Mouse (Mus musculus) hindbrain, embryonic 11.5 days (tissue): ENCODE measurements around the gene Cwc22. TPM values are rescaled to one million over a fixed set of nuclear protein-coding genes. Genes with fewer than 3 reads are reported as not detected.

ENCODE experiments used
- ATAC-seq: fragments of 200-750 bp; cut with Nextera tagmentation; 2 replicates; pipeline ENCODE4 v1.8.0; 2017; ENCODE audit warnings: mild to moderate bottlenecking, moderate TSS enrichment, moderate library complexity; ENCODE audit not compliant: low FRiP score
- DNase-seq: peaks from one replicate; pipeline ENCODE4 v3.0.0-alpha.2; 2015; ENCODE audit warnings: low spot score
- H3K27ac ChIP-seq: fragments of 300-500 bp; sonication (generic); 2 replicates; pipeline ENCODE4 v1.5.1; 2014; ENCODE audit warnings: mild to moderate bottlenecking, low read depth, low read length
- H3K27me3 ChIP-seq: fragments of 300-500 bp; sonication (generic); 2 replicates; pipeline ENCODE4 v1.6.1; 2014; ENCODE audit warnings: mild to moderate bottlenecking, low read length, moderate library complexity, mixed read lengths; ENCODE audit not compliant: control insufficient read depth, insufficient read depth
- H3K36me3 ChIP-seq: fragments of 300-500 bp; sonication (generic); 2 replicates; pipeline ENCODE4 v1.6.1; 2014; ENCODE audit warnings: mild to moderate bottlenecking, low read length, moderate library complexity, mixed read lengths; ENCODE audit not compliant: control insufficient read depth, insufficient read depth
- H3K4me1 ChIP-seq: fragments of 300-500 bp; sonication (generic); replicated peaks from 2 replicates; pipeline ENCODE4 v1.6.1; 2014; ENCODE audit warnings: low read length, mixed read lengths; ENCODE audit not compliant: control insufficient read depth, insufficient read depth
- H3K4me2 ChIP-seq: fragments of 300-500 bp; sonication (generic); replicated peaks from 2 replicates; pipeline ENCODE4 v1.6.1; 2014; ENCODE audit warnings: mild to moderate bottlenecking, low read depth, low read length
- H3K4me3 ChIP-seq: fragments of 300-500 bp; sonication (generic); 2 replicates; pipeline ENCODE4 v1.5.1; 2014; ENCODE audit warnings: low read depth, low read length
- H3K9ac ChIP-seq: fragments of 300-500 bp; sonication (generic); 2 replicates; pipeline ENCODE4 v1.6.1; 2014; ENCODE audit warnings: low read depth, low read length
- H3K9me3 ChIP-seq: fragments of 300-500 bp; sonication (generic); 2 replicates; pipeline ENCODE4 v1.6.1; 2016; ENCODE audit warnings: low read length; ENCODE audit not compliant: control insufficient read depth
- WGBS: fragments of 180-500 bp; shearing (Covaris S2); extraction: QIAGEN DNeasy Blood & Tissue Kit; methylation state at CpG from one replicate; pipeline ENCODE4 v1.1.7; 2014; 5-methylcytosine and 5-hydroxymethylcytosine counted together
- polyA plus RNA-seq: library from polyadenylated mRNA; unstranded; fragments of >200 nt; fragmentation: Nextera tagmentation; extraction: Ambion mirVana; gene quantifications from 2 replicates; pipeline ENCODE4 v1.2.1, GENCODE M21; 2014

The Cwc22 gene
- polyA plus RNA-seq, 1 experiment from 2014 or later = 34.8 TPM

DNA sequence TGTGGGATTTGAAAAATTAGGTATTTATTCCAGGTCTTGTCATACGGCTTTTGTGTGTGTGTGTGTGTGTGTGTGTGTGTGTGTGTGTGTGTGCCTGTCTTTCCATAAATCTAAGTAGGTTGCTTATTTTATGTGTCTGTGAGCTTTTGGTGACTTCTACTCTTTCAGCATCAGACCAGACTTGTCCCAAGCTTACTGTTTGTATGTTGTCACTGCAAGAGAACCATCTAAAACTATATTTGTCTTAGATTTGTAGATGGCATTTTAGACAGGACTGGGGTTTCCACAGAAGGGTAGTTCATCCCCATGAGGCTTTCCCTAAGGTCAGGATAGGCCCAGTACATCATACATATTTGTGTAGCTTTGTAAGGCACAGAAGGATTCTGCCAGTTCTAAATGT lies 13.2 kb upstream of the Cwc22 start:
- ATAC-seq (no peak), DNase-seq (no peak)
- Histone ChIP-seq H3K4me2 (no peak overlapping the region), H3K27me3 (no peaks in the 10 kb centered on the region), H3K4me1 (no peaks in the 10 kb centered on the region), H3K9me3 (no peaks in the 10 kb centered on the region), H3K36me3 (no peaks in the 10 kb centered on the region), H3K27ac (no peak overlapping the region), H3K4me3 (no peak overlapping the region), H3K9ac (no peak overlapping the region)
- 88% methylated on average over 1 of the region's 1 CpGs for WGBS

- H3K27me3 ChIP-seq = no peaks in the 10 kb centered on the region
- 86% methylated on average over 6 of the region's 6 CpGs for WGBS
- no peak overlapping the region for H3K4me2 ChIP-seq
- H3K27ac ChIP-seq = no peak overlapping the region
- H3K36me3 ChIP-seq = no peaks in the 10 kb centered on the region
- no peaks in the 10 kb centered on the region for H3K9me3 ChIP-seq
- no peak overlapping the region for H3K4me3 ChIP-seq
- H3K9ac ChIP-seq = no peak overlapping the region
- ATAC-seq = no peak
- DNase-seq = no peak
- no peaks in the 10 kb centered on the region for H3K4me1 ChIP-seq
These were observed 5.3 kb upstream of the Cwc22 start for GRCm38 (mm10) chr2:77951415-77951913.

DNA sequence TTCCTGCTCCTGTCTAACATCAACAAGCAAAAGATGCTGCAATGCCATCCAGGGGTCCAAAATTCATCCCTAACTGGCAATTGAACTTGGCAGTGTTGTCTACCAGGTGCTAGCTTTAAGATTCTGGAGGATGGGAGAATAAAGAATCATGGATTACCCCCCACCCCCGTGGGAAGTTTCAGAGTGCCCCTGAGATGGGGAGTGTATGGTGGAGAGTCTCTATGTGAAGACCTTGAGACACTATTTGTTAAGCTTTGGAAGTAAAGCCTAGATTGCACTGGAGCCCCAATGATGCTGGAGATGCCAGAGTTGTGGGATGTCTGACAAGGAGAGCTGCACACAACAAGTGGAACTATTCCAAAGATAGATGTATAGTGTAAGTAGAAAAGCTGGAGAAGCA lies 3.9 kb upstream of the Cwc22 start:
- DNase-seq (no peak), ATAC-seq (no peak)
- no peak overlapping the region for H3K4me3 ChIP-seq
- WGBS = 70% methylated on average over 1 of the region's 1 CpGs
- H3K4me1 ChIP-seq = no peaks in the 10 kb centered on the region
- H3K9ac ChIP-seq = no peak overlapping the region
- no peaks in the 10 kb centered on the region for H3K27me3 ChIP-seq
- no peaks in the 10 kb centered on the region for H3K36me3 ChIP-seq
- no peaks in the 10 kb centered on the region for H3K9me3 ChIP-seq
- no peak overlapping the region for H3K4me2 ChIP-seq
- no peak overlapping the region for H3K27ac ChIP-seq

- ATAC-seq = no peak
- DNase-seq = no peak
- no peaks in the 10 kb centered on the region for H3K9me3 ChIP-seq
- no peak overlapping the region for H3K4me2 ChIP-seq
- H3K4me1 ChIP-seq = no peaks in the 10 kb centered on the region
- no peak overlapping the region for H3K27ac ChIP-seq
- H3K36me3 ChIP-seq = no peaks in the 10 kb centered on the region
- H3K4me3 ChIP-seq = no peak overlapping the region
- no peak overlapping the region for H3K9ac ChIP-seq
- H3K27me3 ChIP-seq = no peaks in the 10 kb centered on the region
- WGBS = 84% methylated on average over 1 of the region's 1 CpGs
These were observed 3.3 kb upstream of the Cwc22 start for GRCm38 (mm10) chr2:77949521-77949920.

DNA sequence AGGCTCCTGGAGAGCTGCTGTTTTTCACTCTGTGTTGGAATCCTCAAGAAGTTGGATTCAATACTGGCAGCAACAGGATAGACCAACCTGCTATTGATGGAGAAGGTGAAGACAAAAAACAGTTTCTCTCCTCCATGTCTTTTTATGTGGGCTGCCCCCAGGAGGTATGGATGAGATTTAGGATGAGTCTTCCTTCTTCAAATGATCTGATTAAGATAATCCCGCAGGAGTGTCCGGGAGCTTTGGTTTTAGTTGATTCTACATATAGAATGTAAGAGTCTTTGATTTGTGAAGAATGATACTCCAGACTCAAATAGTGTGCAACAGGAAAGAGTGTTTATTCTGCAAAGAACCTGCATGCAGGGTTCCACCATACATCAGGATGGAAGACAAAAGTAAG lies 2.7 kb upstream of the Cwc22 start:
- Histone ChIP-seq H3K9me3 (no peaks in the 10 kb centered on the region), H3K27ac (no peak overlapping the region), H3K36me3 (no peaks in the 10 kb centered on the region), H3K4me2 (no peak overlapping the region), H3K4me1 (no peaks in the 10 kb centered on the region), H3K4me3 (no peak overlapping the region), H3K27me3 (no peaks in the 10 kb centered on the region), H3K9ac (no peak overlapping the region)
- ATAC-seq (no peak), DNase-seq (no peak)
- WGBS = 89% methylated on average over 2 of the region's 2 CpGs

GRCm38 (mm10) chr2:77948126-77948525 lies 2.0 kb upstream of the Cwc22 start:
- ATAC-seq (no peak), DNase-seq (no peak)
- Histone ChIP-seq H3K36me3 (no peaks in the 10 kb centered on the region), H3K9me3 (no peaks in the 10 kb centered on the region), H3K9ac (no peak overlapping the region), H3K27me3 (no peaks in the 10 kb centered on the region), H3K4me1 (no peaks in the 10 kb centered on the region), H3K27ac (no peak overlapping the region), H3K4me2 (no peak overlapping the region), H3K4me3 (no peak overlapping the region)
- WGBS = 86% methylated on average over 1 of the region's 1 CpGs

DNA sequence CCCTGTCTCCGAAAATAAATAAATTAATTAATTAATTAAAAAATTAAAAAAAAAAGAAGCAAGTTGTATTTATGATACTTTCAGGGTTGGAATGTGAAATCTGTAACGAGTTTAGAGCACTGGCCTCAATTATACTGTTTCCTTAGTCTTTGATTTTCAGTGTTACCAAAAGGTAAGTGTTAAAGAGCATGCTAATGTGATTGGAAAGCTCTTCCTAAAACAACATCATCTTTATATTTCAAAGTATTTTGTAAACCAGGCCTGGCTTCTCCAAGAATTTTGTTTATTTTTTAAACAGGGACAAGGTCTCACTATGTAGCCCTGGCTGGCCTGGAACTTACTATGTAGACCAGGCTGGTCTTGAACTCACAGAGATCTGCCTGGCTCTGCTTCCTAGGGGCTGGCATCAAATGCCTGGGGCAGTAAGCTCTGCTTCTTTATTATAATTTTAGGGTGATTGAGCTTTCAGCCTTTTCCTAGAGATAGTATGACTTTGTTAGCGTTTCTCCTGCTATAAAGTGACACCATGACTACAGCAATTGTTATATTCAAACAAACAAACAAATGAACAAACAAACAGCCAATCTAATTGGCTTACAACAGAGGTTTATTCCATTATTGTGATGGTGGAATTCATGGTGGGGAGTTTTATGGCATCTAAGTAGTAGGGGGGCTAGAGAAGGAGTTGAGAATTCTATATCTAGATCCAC lies 1.1 kb upstream of the Cwc22 start:
- Histone ChIP-seq H3K9me3 (no peaks in the 10 kb centered on the region), H3K4me3 (no peak overlapping the region), H3K27ac (no peak overlapping the region), H3K36me3 (no peaks in the 10 kb centered on the region), H3K9ac (no peak overlapping the region), H3K27me3 (no peaks in the 10 kb centered on the region), H3K4me1 (no peaks in the 10 kb centered on the region), H3K4me2 (no peak overlapping the region)
- WGBS = 77% methylated on average over 3 of the region's 3 CpGs
- DNase-seq = no peak
- no peak for ATAC-seq

DNA sequence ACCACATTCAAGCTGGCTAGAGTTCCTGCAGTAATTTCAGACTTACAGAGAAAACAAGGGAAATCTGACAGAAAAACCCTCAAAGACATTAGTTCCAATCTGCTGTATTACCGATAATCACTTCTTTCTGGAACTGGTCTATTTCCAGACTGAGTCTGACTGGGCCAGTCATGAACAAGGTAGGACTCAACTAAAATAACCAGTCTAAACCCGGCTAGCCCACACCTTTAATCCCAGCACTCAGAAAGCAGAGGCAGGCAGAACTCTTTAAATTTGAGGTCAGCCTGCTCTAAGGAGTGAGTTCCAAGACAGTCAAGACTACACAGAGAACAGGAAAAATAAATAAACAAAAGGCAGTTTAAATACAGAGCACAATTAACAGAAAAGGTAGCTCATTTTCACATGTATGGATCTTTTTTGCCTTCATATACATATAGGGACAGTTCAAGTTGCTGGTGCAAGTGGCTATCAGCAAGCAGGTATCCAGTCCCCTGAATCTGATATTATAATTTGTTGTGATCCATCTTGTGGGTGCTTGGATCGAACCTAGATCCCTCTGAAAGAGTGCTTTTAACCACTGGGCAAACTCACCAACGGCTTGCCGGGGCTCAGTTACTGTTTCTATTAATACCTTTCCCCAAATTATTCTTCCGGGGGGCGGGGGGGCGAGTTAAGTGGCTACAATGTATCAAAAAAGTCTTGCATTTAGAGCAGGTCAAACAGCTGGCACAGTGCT lies 1.1 kb downstream of the Cwc22 start:
- no peak overlapping the region for H3K27ac ChIP-seq
- 46% methylated on average over 8 of the region's 8 CpGs for WGBS

DNA sequence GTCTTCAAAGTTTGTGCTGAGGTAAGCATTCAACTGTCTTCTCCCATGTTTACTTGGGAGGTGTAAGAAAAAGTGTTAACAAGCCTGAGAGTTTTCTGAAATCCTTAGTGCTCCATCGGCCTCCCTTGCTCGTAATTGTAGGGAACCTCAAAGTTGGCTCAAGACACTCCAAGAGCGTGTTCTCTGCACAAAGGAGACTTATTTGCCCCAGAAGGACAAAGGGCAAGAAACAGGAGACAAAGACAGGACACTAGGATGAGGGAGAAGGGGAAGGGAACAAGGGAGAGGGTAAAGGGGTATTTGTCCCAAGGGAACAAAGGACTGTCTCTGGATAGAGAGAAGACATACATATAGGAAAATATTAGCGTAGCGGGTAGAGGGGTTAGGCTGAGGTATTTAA lies 1.9 kb downstream of the Cwc22 start:
- Histone ChIP-seq H3K36me3 (no peaks in the 10 kb centered on the region), H3K4me1 (no peaks in the 10 kb centered on the region), H3K4me2 (no peak overlapping the region), H3K9me3 (no peaks in the 10 kb centered on the region), H3K9ac (no peak overlapping the region), H3K27ac (no peak overlapping the region), H3K4me3 (no peak overlapping the region), H3K27me3 (no peaks in the 10 kb centered on the region)
- 90% methylated on average over 5 of the region's 5 CpGs for WGBS
- ATAC-seq (no peak), DNase-seq (no peak)

More for the DNA sequence above, 1.1 kb downstream of the Cwc22 start:
- Histone ChIP-seq H3K9me3 (no peaks in the 10 kb centered on the region), H3K36me3 (no peaks in the 10 kb centered on the region), H3K4me3 (peak overlapping the region; percentile 60), H3K27me3 (no peaks in the 10 kb centered on the region), H3K4me2 (peak overlapping the region; percentile 52), H3K9ac (peak overlapping the region; percentile 85), H3K4me1 (no peaks in the 10 kb centered on the region)
- ATAC-seq (no peak; the same call in none of the 2 replicates), DNase-seq (no peak)
